Mouse (Mus musculus) C2C12 (cell line): Measurements from ENCODE around the gene C530008M17Rik. TPM values are rescaled to one million over a fixed set of nuclear protein-coding genes. Genes with fewer than 3 reads are reported as not detected.
"Not testable (repeated sequence)": the region's sequence is repeated elsewhere in the genome, so short reads cannot be mapped to it uniquely, and the experiment has no call there.

Experiments
- H3K27me3 ChIP-seq: one replicate; pipeline ENCODE4 v1.6.1; 2011; ENCODE audit not compliant: control insufficient read depth, insufficient read depth, insufficient read length
- H3K36me3 ChIP-seq: one replicate; pipeline ENCODE4 v1.6.1; 2011; ENCODE audit not compliant: control insufficient read depth, insufficient read depth
- H3K4me3 ChIP-seq: one replicate; pipeline ENCODE4 v1.5.1; 2011; ENCODE audit warnings: mild to moderate bottlenecking, control low read depth; ENCODE audit not compliant: poor library complexity, insufficient read depth, severe bottlenecking
- H3K79me2 ChIP-seq: one replicate; pipeline ENCODE4 v1.6.1; 2011; ENCODE audit not compliant: control insufficient read depth, insufficient read depth
- H3K79me3 ChIP-seq: one replicate; pipeline ENCODE4 v1.6.1; 2011; ENCODE audit warnings: low read depth, control low read depth
- H3ac ChIP-seq: one replicate; pipeline ENCODE3; 2011; ENCODE audit warnings: low read depth; ENCODE audit not compliant: control insufficient read depth, insufficient read length
- CEBPB ChIP-seq: IDR thresholded peaks from one replicate; pipeline ENCODE4 v1.6.1; 2011; ENCODE audit warnings: low read depth, mild to moderate bottlenecking, control low read depth, moderate library complexity
- CTCF ChIP-seq: IDR thresholded peaks from one replicate; pipeline ENCODE4 v1.5.1; 2011; ENCODE audit not compliant: control insufficient read depth, insufficient read depth, insufficient read length
- FOSL1 ChIP-seq: IDR thresholded peaks from one replicate; pipeline ENCODE4 v1.8.0; 2011; ENCODE audit warnings: mild to moderate bottlenecking, low read length; ENCODE audit not compliant: poor library complexity, insufficient read depth, severe bottlenecking
- MAX ChIP-seq: IDR thresholded peaks from one replicate; pipeline ENCODE4 v1.6.1; 2011; ENCODE audit warnings: mild to moderate bottlenecking, control low read depth
- MYOD1 ChIP-seq: IDR thresholded peaks from one replicate; pipeline ENCODE4 v1.6.1; 2011; ENCODE audit warnings: low read depth; ENCODE audit not compliant: control insufficient read depth, insufficient read length
- MYOG ChIP-seq: IDR thresholded peaks from one replicate; pipeline ENCODE4 v1.6.1; 2011; ENCODE audit not compliant: control insufficient read depth, insufficient read length; ENCODE audit errors: extremely low read depth
- USF1 ChIP-seq: IDR thresholded peaks from one replicate; pipeline ENCODE4 v1.6.1; 2011; ENCODE audit warnings: low read depth, mild to moderate bottlenecking, control low read depth, moderate library complexity
- polyA plus RNA-seq: library from polyadenylated mRNA; unstranded; fragments of >200 nt; fragmentation: generic; extraction: Trizol; gene quantifications from one replicate; pipeline ENCODE4 v1.2.1, GENCODE M21; 2012; ENCODE audit warnings: missing spikeins

Gene C530008M17Rik
- polyA plus RNA-seq, 1 experiment, result 4.6 TPM

DNA sequence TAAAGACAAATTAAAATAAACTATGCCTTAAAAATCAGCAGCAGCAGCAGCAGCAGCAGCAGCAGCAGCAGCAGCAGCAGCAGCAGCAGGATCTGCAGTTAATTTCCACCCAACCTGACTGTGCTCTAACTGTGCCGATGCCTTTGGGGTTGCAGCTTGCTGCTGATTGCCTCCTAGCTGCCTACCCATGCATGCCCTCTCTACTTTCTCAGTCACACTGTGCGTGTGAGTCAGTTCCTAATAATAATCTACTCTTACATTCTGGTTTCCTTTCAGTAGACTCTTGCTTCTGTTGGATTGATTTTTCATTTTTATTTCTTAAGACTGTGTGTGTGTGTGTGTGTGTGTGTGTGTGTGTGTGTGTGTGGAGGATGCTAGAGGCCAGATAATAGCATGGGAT is 236.8 kb downstream of the C530008M17Rik start:
- Histone ChIP-seq H3K79me3 (no peaks in the 10 kb centered on the region), H3K36me3 (peaks cover 32% of the 10 kb centered on the region), H3ac (no peak overlapping the region), H3K27me3 (no peaks in the 10 kb centered on the region), H3K79me2 (no peaks in the 10 kb centered on the region), H3K4me3 (no peak overlapping the region)
- TF ChIP-seq MYOG, result no peak

DNA sequence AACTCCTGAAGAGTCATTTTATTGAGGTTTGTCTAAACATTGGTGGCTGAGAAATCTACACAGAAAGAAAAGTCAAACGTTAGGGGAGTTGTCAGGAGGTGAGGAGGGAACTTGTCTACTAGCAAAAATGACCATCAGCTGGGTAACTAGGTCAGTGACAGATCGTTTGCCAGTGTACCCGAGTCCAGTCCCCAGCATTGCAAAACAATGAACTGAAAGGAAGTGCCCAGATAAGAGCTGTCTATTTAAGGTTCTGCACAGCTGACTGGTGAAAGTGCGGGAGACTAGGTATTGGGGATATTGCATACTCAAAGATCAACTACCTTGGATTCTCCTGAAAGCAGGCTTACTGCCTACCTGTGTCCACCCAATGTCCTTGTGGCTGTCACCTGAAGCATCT is 245.8 kb downstream of the C530008M17Rik start:
- Histone ChIP-seq H3K4me3 (no peak overlapping the region), H3K36me3 (no peaks in the 10 kb centered on the region), H3K79me2 (peaks cover 5% of the 10 kb centered on the region), H3ac (no peak overlapping the region), H3K27me3 (no peaks in the 10 kb centered on the region), H3K79me3 (no peaks in the 10 kb centered on the region)
- no peak for TF ChIP-seq CTCF
- TF ChIP-seq USF1, result no peak
- no peak for TF ChIP-seq MYOD1
- TF ChIP-seq MAX, result no peak
- TF ChIP-seq MYOG, result no peak
- TF ChIP-seq CEBPB, result no peak
- no peak for TF ChIP-seq FOSL1

DNA sequence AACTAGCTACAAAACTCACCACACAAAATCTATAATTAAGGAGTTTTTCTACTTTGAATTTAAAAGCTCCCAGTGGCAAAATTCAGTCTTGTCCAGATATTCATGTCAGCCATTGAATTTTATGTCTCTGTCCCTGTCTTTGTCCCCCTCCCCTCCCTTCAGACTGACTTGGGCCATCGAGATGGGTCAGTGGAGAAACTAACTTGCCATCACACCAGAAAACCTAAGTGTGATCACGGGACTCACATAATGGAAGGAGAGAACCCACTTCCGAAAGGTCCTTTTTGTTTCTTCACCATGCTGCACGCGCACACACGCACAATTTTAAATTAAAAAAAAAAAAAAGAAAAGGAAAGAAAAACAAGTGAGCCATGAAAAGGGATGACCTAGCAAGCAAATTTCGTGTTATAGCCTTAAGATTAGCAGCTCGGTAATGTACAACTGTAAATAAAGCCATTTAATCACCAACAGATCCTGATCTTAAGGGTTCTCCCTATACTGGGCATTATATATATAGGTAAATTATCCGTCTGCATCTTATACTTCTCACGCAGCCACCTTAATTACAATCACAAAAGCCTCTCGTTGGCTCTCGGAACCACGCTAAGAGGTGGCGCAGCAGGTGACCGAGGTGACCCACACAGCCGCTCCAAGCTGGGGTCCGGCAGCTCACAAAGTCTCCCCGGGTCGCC is 248.5 kb downstream of the C530008M17Rik start:
- Histone ChIP-seq H3ac (peak overlapping the region; percentile 67), H3K4me3 (peak overlapping the region; percentile 53), H3K79me3 (no peaks in the 10 kb centered on the region), H3K36me3 (no peaks in the 10 kb centered on the region), H3K79me2 (peaks cover 5% of the 10 kb centered on the region), H3K27me3 (no peaks in the 10 kb centered on the region)
- no peak for TF ChIP-seq CTCF

DNA sequence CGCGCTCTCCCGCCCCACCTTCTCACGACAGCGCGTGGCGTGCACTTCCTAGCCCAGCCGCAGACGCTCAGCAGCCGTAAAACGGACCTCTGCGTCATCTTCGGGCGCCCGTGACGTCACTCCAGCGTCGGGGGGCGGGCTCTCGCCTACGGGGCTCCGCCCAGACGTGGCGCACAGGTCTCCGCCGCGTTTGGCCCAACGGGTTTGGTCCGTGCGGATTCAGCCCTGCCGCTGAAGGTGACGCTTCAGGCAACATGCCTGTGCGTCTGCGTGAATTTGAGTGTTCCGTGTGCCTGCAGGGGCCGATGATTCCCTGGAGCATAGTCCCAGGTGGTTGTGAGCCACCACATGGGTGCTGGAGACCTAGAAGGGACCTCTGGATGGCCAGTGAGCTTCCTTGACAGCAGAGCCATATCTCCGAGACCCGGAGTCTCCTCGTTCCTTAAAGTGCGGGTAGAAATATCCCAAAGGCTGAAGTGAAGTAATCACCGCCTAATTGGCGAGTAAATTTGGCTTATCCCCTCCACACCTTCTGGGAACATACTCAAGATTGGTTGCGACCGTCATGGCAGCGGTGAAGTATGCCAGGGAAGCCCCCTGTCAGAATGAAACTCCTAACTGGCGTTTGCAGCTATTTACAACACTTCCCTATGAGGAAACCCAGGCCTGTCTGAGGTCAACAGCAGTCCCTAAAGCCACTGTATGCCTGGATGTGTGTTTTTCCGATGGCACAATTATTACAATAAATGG is 249.3 kb downstream of the C530008M17Rik start, which contains the start of gene Aasdh:
Aasdh (minus strand) TSS at position 110 of the 750 bp plus-strand sequence.
- TF ChIP-seq MYOD1 (no peak), MAX (peak; percentile 70)
- peaks cover 5% of the 10 kb centered on the region for H3K79me2 ChIP-seq
- no peaks in the 10 kb centered on the region for H3K79me3 ChIP-seq
- peak within 1 kb of the TSS; percentile 53 for H3K4me3 ChIP-seq
- peak within 1 kb of the TSS; percentile 70 for H3ac ChIP-seq
- no peaks in the 10 kb centered on the region for H3K36me3 ChIP-seq
- no peaks in the 10 kb centered on the region for H3K27me3 ChIP-seq

DNA sequence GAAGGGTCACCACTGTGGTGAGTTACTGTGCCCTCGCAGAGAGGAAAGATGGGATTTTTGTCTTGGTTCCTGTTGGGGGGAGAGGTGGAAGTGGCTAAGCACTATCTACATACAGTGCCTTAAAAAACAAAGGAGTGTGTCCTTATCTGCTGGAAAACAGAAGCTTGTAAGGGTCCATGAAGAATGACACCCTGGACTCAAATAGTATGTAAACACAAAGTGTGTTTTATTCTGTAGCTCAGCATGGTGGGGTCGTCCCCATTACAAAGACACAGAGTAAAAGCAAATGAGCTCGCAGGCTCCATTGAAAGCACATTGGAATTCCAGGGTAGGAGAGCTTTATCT is 249.8 kb downstream of the C530008M17Rik start:
- Histone ChIP-seq H3K79me3 (no peaks in the 10 kb centered on the region), H3K4me3 (no peak overlapping the region), H3K36me3 (no peaks in the 10 kb centered on the region), H3K27me3 (no peaks in the 10 kb centered on the region), H3ac (no peak overlapping the region), H3K79me2 (peaks cover 5% of the 10 kb centered on the region)
- no peak for TF ChIP-seq USF1
- no peak for TF ChIP-seq CTCF
- TF ChIP-seq MYOD1, result no peak
- no peak for TF ChIP-seq MAX
- no peak for TF ChIP-seq MYOG
- no peak for TF ChIP-seq FOSL1
- TF ChIP-seq CEBPB, result no peak

DNA sequence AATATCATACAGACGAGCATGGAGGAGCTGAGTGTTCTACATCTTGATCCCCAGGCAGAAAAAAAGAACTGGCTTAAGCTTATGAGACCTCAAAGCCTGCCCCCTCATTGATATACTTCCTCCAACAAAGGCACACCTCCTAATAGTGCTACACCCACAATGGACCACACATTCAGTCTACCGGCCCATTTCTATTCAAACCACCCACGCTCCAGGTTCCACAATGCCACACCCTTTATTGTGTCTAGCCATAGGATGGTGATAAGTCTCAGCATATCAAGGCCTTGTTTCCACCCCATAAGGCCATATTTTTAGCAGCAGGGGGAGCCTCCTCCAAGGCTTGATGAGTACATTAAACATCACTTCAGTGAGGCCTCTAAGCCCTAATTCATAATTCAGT is 254.5 kb downstream of the C530008M17Rik start:
- H3K79me2 ChIP-seq, result no peaks in the 10 kb centered on the region
- peaks cover 27% of the 10 kb centered on the region for H3K36me3 ChIP-seq
- H3K79me3 ChIP-seq, result no peaks in the 10 kb centered on the region
- TF ChIP-seq MAX, result no peak
- no peak for TF ChIP-seq CTCF
- TF ChIP-seq USF1, result no peak
- no peak for TF ChIP-seq MYOG
- TF ChIP-seq MYOD1, result no peak
- TF ChIP-seq CEBPB, result no peak
- TF ChIP-seq FOSL1, result no peak
- H3K4me3 ChIP-seq, result no peak overlapping the region
- no peak overlapping the region for H3ac ChIP-seq
- H3K27me3 ChIP-seq, result no peaks in the 10 kb centered on the region

DNA sequence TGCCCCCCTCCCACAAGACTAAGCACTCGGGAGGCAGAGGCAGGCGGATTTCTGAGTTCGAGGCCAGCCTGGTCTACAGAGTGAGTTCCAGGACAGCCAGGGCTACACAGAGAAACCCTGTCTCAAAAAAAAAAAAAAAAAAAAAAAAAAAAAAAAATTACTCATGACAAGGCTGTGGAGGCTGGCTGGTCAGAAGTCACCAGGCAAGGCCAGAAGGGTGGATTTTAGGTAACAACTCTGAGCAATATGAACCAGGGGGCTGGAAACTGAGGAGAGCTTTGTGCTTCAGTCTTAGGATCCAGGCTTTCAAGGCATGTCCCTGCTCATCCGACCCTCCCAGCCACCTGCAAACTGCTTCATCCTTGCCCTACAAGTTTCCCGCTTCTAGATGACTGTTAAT is 256.2 kb downstream of the C530008M17Rik start:
- H3K79me2 ChIP-seq, H3ac ChIP-seq, H3K4me3 ChIP-seq, H3K79me3 ChIP-seq, H3K27me3 ChIP-seq: not testable (repeated sequence)
- H3K36me3 ChIP-seq, result peaks cover 41% of the 10 kb centered on the region
